Mouse (Mus musculus): ENCODE measurements at regions not wholly inside any gene's neighbourhood (a gene's known extent, or its start where the extent isn't known, plus 50 kb on each side); places are given as distances from the start of the nearest gene placed in this dataset.

DNA sequence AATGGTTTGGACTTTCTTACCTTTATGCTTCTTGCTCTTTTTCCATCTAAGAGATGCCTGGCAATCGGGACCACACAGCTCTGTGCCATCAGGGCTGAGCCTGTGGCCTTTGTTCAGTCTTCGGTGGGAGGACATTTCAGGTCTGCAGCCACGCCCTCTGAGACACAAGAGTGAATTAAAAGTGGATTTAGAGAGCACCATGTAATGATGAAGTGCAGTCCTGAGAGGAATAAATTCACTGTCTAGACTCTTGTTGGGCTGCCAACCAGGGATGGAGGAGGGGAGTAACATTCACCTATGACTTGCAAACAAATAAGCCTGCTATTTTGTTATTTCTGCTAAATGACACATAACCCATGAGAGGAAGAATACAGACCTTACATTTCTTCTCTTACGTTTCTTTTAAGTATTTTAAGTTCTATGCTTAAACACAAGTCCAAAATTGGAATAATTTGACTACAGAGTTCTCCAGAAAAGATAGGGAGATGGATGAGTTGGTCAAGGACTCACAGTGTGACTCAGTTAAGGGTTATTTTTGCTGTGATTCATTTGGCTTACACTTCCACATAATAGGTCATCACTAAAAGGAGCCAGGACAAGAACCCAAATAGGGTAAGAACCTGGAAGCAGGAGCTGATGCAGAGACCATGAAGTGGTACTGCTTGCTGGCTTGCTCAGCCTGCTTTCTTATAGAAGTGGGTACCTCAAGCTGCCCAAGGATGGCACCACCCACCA lies 484.3 kb downstream of the Nuf2 start:
- no peak for TF ChIP-seq CTCF (IDR thresholded peaks at IDR 0.05; ENCODE audit: extremely low read depth, insufficient read depth, low read length)
- no peak for TF ChIP-seq POLR2A (IDR thresholded peaks at IDR 0.05; ENCODE audit: extremely low read depth, insufficient read depth, low read length)
